Mouse (Mus musculus) T-helper 17 cell (primary cell): ENCODE measurements at regions not wholly inside any gene's neighbourhood (a gene's known extent, or its start where the extent isn't known, plus 50 kb on each side); places are given as distances from the start of the nearest gene placed in this dataset.

Experiments
- in situ Hi-C, 2 experiments: fragments of 300-600 bp; cut with MboI, MseI; formaldehyde crosslinking; loops; 1 replicate in 1 of 2; 2 replicates in 1 of 2; pipeline ENCODE4 v1.15.1; 2025; ENCODE audit warnings: high pct_unique_total_duplicates in 2 of 2

DNA sequence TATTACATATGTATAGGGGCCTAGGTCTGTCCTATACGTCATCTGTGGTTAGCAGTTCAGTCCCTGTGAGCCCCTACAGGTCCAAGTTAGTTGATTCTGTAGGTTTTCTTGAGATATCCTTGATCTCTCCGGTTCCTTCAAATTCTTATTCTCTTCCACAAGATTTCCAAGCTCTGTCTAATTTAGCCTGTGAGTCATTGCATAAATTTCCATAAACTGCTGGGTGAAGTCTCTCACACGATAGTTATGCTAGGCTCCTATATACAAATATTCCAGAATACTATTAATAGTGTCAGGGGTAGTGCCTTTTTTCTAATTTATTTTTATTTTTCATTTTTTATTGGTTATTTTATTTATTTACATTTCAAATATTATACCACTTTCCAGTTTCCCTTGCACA lies 105.4 kb downstream of the 4921509C19Rik start:
- in situ Hi-C loops: loop anchor here (5.0 to 10.0 kb wide), 2 partner anchors 166 to 168 kb away; no protein-coding TSS in a partner anchor
